Mouse (Mus musculus): ENCODE measurements around the gene Trpc1.
A peak's percentile ranks its signal among the peaks of the same experiment; 100 is the strongest.

Trpc1 gene

GRCm38 (mm10) chr9:95696581-95696980 is 53.6 kb downstream of the Trpc1 start:
- DNase-seq = no peak

- DNase-seq = peak; percentile 17
Observed at GRCm38 (mm10) chr9:95695023-95695422, 55.2 kb downstream of the Trpc1 start.

- no peak for DNase-seq
Observed at GRCm38 (mm10) chr9:95694526-95694925, 55.6 kb downstream of the Trpc1 start.

GRCm38 (mm10) chr9:95693528-95694100 is 56.6 kb downstream of the Trpc1 start:
- DNase-seq = no peak

GRCm38 (mm10) chr9:95692823-95693222 is 57.4 kb downstream of the Trpc1 start:
- DNase-seq = no peak

- no peak for DNase-seq
Observed at GRCm38 (mm10) chr9:95688064-95688463, 62.1 kb downstream of the Trpc1 start.

- DNase-seq = no peak
Observed at GRCm38 (mm10) chr9:95685660-95686440, 64.3 kb downstream of the Trpc1 start.

- no peak for DNase-seq
Observed at GRCm38 (mm10) chr9:95680691-95681090, 69.5 kb downstream of the Trpc1 start.

- DNase-seq = no peak
Observed at GRCm38 (mm10) chr9:95679966-95680365, 70.2 kb downstream of the Trpc1 start.

- no peak for DNase-seq
Observed at GRCm38 (mm10) chr9:95676021-95676420, 74.2 kb downstream of the Trpc1 start.

- DNase-seq = peak; percentile 33
Observed at GRCm38 (mm10) chr9:95675064-95675699, 75.0 kb downstream of the Trpc1 start.

- DNase-seq = no peak
Observed at GRCm38 (mm10) chr9:95672760-95673159, 77.4 kb downstream of the Trpc1 start.

GRCm38 (mm10) chr9:95672331-95672730 is 77.8 kb downstream of the Trpc1 start:
- DNase-seq = no peak

GRCm38 (mm10) chr9:95668306-95668705 is 81.9 kb downstream of the Trpc1 start:
- DNase-seq = no peak

- peak; percentile 65 for DNase-seq
Observed at GRCm38 (mm10) chr9:95667836-95668235, 82.3 kb downstream of the Trpc1 start.

GRCm38 (mm10) chr9:95665835-95666234 is 84.3 kb downstream of the Trpc1 start:
- DNase-seq = no peak

- peak; percentile 41 for DNase-seq
Observed at GRCm38 (mm10) chr9:95664290-95664989, 85.7 kb downstream of the Trpc1 start.

GRCm38 (mm10) chr9:95657941-95658340 is 92.2 kb downstream of the Trpc1 start:
- no peak for DNase-seq

All from right cerebral cortex, adult 18-20 months (tissue).